Mouse (Mus musculus): Measurements from ENCODE around the gene Smarcd2.

Smarcd2 gene

GRCm38 (mm10) chr11:106272644-106273310 lies at the start of gene Smarcd2:
Gene Smarcd2 (minus strand): TSS chr11:106272972.
- peak; percentile 100 for DNase-seq

- DNase-seq, result peak in 1 of 2 experiments; percentile 23
Measured at GRCm38 (mm10) chr11:106318406-106319366, 45.9 kb upstream of the Smarcd2 start.

GRCm38 (mm10) chr11:106317801-106318200 lies 45.0 kb upstream of the Smarcd2 start:
- no peak for DNase-seq

GRCm38 (mm10) chr11:106316416-106316815 lies 43.6 kb upstream of the Smarcd2 start:
- no peak for DNase-seq

GRCm38 (mm10) chr11:106314333-106314812 lies 41.6 kb upstream of the Smarcd2 start, which contains the start of gene Cd79b:
Gene Cd79b (minus strand): TSS chr11:106314762.
- DNase-seq, result no peak

- no peak for DNase-seq
Measured at GRCm38 (mm10) chr11:106313533-106313932, 40.8 kb upstream of the Smarcd2 start.

GRCm38 (mm10) chr11:106310123-106310522 lies 37.4 kb upstream of the Smarcd2 start:
- no peak for DNase-seq

- no peak for DNase-seq
Measured at GRCm38 (mm10) chr11:106308162-106308561, 35.4 kb upstream of the Smarcd2 start.

- DNase-seq, result no peak
Measured at GRCm38 (mm10) chr11:106307432-106307831, 34.7 kb upstream of the Smarcd2 start.

GRCm38 (mm10) chr11:106306758-106307157 lies 34.0 kb upstream of the Smarcd2 start:
- DNase-seq, result no peak

- no peak for DNase-seq
Measured at GRCm38 (mm10) chr11:106306065-106306385, 33.3 kb upstream of the Smarcd2 start.

GRCm38 (mm10) chr11:106305348-106306064 lies 32.7 kb upstream of the Smarcd2 start:
- DNase-seq, result no peak

GRCm38 (mm10) chr11:106302634-106303033 lies 29.9 kb upstream of the Smarcd2 start:
- peak; percentile 53 to 84 for DNase-seq

GRCm38 (mm10) chr11:106301765-106302164 lies 29.0 kb upstream of the Smarcd2 start, which contains the start of gene Gh:
Gene Gh (minus strand): TSS chr11:106301865.
- no peak for DNase-seq

- DNase-seq, result no peak
Measured at GRCm38 (mm10) chr11:106291861-106292260, 19.1 kb upstream of the Smarcd2 start.

GRCm38 (mm10) chr11:106290376-106290775 lies 17.6 kb upstream of the Smarcd2 start:
- no peak for DNase-seq

GRCm38 (mm10) chr11:106289369-106289768 lies 16.6 kb upstream of the Smarcd2 start:
- peak; percentile 75 to 85 for DNase-seq

GRCm38 (mm10) chr11:106286987-106287386 lies 14.2 kb upstream of the Smarcd2 start:
- DNase-seq, result no peak

- no peak for DNase-seq
Measured at GRCm38 (mm10) chr11:106286206-106286605, 13.4 kb upstream of the Smarcd2 start.

GRCm38 (mm10) chr11:106284126-106284525 lies 11.4 kb upstream of the Smarcd2 start:
- no peak for DNase-seq

GRCm38 (mm10) chr11:106283371-106283770 lies 10.6 kb upstream of the Smarcd2 start:
- no peak for DNase-seq

- DNase-seq, result no peak
Measured at GRCm38 (mm10) chr11:106282452-106282851, 9.7 kb upstream of the Smarcd2 start.

- DNase-seq, result peak; percentile 94 to 97
Measured at GRCm38 (mm10) chr11:106276454-106276853, 3.7 kb upstream of the Smarcd2 start, which contains the start of gene Tcam1. Gene Tcam1 (plus strand): TSS chr11:106276672.

Data from kidney, postnatal 36 days (tissue).